Mouse (Mus musculus) layer of hippocampus, adult 9-11 months (tissue): Measurements from ENCODE around the gene Actl6a.
"Not testable (repeated sequence)": the region's sequence is repeated elsewhere in the genome, so short reads cannot be mapped to it uniquely, and the experiment has no call there.

ENCODE experiments used
- DNase-seq: peaks from one replicate; pipeline ENCODE4 v3.0.0; 2022

Gene Actl6a

GRCm38 (mm10) chr3:32694737-32695582 is 11.1 kb upstream of the Actl6a start:
- DNase-seq, result no peak

- DNase-seq, result no peak
Measured at GRCm38 (mm10) chr3:32695583-32695980, 10.5 kb upstream of the Actl6a start.

GRCm38 (mm10) chr3:32698228-32698863 is 7.8 kb upstream of the Actl6a start:
- DNase-seq, result peak; percentile 96

- not testable (repeated sequence) for DNase-seq
Measured at GRCm38 (mm10) chr3:32704021-32704420, 2.1 kb upstream of the Actl6a start.

GRCm38 (mm10) chr3:32704632-32705031 is 1.5 kb upstream of the Actl6a start:
- DNase-seq, result not testable (repeated sequence)

- DNase-seq, result no peak
Measured at GRCm38 (mm10) chr3:32708052-32708367, 1.9 kb downstream of the Actl6a start.

GRCm38 (mm10) chr3:32708368-32709231 is 2.5 kb downstream of the Actl6a start:
- DNase-seq, result peak; percentile 99

- DNase-seq, result no peak
Measured at GRCm38 (mm10) chr3:32709388-32709787, 3.3 kb downstream of the Actl6a start.

GRCm38 (mm10) chr3:32713711-32714110 is 7.6 kb downstream of the Actl6a start:
- DNase-seq, result no peak

GRCm38 (mm10) chr3:32717403-32717802 is 11.3 kb downstream of the Actl6a start:
- not testable (repeated sequence) for DNase-seq

- DNase-seq, result no peak
Measured at GRCm38 (mm10) chr3:32718271-32718670, 12.2 kb downstream of the Actl6a start.

GRCm38 (mm10) chr3:32724191-32724590 is 18.1 kb downstream of the Actl6a start:
- DNase-seq, result no peak

GRCm38 (mm10) chr3:32725951-32726350 is 19.9 kb downstream of the Actl6a start:
- no peak for DNase-seq

- DNase-seq, result no peak
Measured at GRCm38 (mm10) chr3:32727861-32728260, 21.8 kb downstream of the Actl6a start.

- DNase-seq, result peak; percentile 99
Measured at GRCm38 (mm10) chr3:32736244-32737171, 30.4 kb downstream of the Actl6a start, which contains the start of gene Ndufb5. TSS of gene Ndufb5 (plus strand) at chr3:32736990.

GRCm38 (mm10) chr3:32737172-32737655 is 31.1 kb downstream of the Actl6a start, which contains the start of gene Mrpl47:
TSS of gene Mrpl47 (minus strand) at chr3:32737605.
- DNase-seq, result no peak

GRCm38 (mm10) chr3:32738549-32738948 is 32.5 kb downstream of the Actl6a start:
- DNase-seq, result no peak

- DNase-seq, result no peak
Measured at GRCm38 (mm10) chr3:32742276-32742780, 36.2 kb downstream of the Actl6a start.

- DNase-seq, result no peak
Measured at GRCm38 (mm10) chr3:32745001-32745400, 38.9 kb downstream of the Actl6a start.

- not testable (repeated sequence) for DNase-seq
Measured at GRCm38 (mm10) chr3:32745426-32745825, 39.3 kb downstream of the Actl6a start.

- DNase-seq, result no peak
Measured at GRCm38 (mm10) chr3:32748384-32748783, 42.3 kb downstream of the Actl6a start.
